Mouse (Mus musculus): Measurements from ENCODE around the gene Itsn2. TPM values are rescaled to one million over a fixed set of nuclear protein-coding genes. Genes with fewer than 3 reads are reported as not detected.
A peak's percentile ranks its signal among the peaks of the same experiment; 100 is the strongest.

Itsn2 gene
- polyA plus RNA-seq, 1 experiment from 2014 or later, result 26.1 TPM

- H3K27ac ChIP-seq (ENCODE audit: low read depth, low read length), result no peak overlapping the region
- peaks cover 12% of the 10 kb centered on the region for H3K36me3 ChIP-seq (ENCODE audit: control insufficient read depth, insufficient read depth)
- H3K4me2 ChIP-seq (replicated peaks; ENCODE audit: low read depth), result no peak overlapping the region
- no peaks in the 10 kb centered on the region for H3K9me3 ChIP-seq (ENCODE audit: control insufficient read depth)
- no peak for ATAC-seq
- no peaks in the 10 kb centered on the region for H3K27me3 ChIP-seq (replicated peaks; ENCODE audit: control insufficient read depth, insufficient read depth, low read length)
- no peak overlapping the region for H3K4me3 ChIP-seq (ENCODE audit: low read depth, low read length)
- no peak overlapping the region for H3K9ac ChIP-seq (ENCODE audit: low read depth, low read length)
- H3K4me1 ChIP-seq (replicated peaks; ENCODE audit: control insufficient read depth, insufficient read depth, low read length), result no peaks in the 10 kb centered on the region
- WGBS, result 70% methylated on average over 1 of the region's 1 CpGs
- TF ChIP-seq CTCF (IDR thresholded peaks at IDR 0.05; ENCODE audit: low read depth), result no peak
These were observed 31.8 kb downstream of the Itsn2 start for GRCm38 (mm10) chr12:4624201-4624600.

- Histone ChIP-seq H3K9me3 (ENCODE audit: control insufficient read depth) (no peaks in the 10 kb centered on the region), H3K27me3 (replicated peaks; ENCODE audit: control insufficient read depth, insufficient read depth, low read length) (no peaks in the 10 kb centered on the region), H3K36me3 (ENCODE audit: control insufficient read depth, insufficient read depth) (peaks cover 73% of the 10 kb centered on the region), H3K4me2 (replicated peaks; ENCODE audit: low read depth) (no peak overlapping the region), H3K4me3 (ENCODE audit: low read depth, low read length) (no peak overlapping the region), H3K9ac (ENCODE audit: low read depth, low read length) (no peak overlapping the region), H3K27ac (ENCODE audit: low read depth, low read length) (no peak overlapping the region), H3K4me1 (replicated peaks; ENCODE audit: control insufficient read depth, insufficient read depth, low read length) (0 out of 2 replicates have a peak, but pooled peaks cover 5% of the 10 kb centered on the region)
- no peak for ATAC-seq
- TF ChIP-seq CTCF (IDR thresholded peaks at IDR 0.05; ENCODE audit: low read depth), result no peak
- WGBS, result 50% methylated on average over 8 of the region's 8 CpGs
These were observed 40.5 kb downstream of the Itsn2 start for GRCm38 (mm10) chr12:4632957-4633356.

GRCm38 (mm10) chr12:4638438-4638837, 46.0 kb downstream of the Itsn2 start:
- ATAC-seq, result no peak
- Histone ChIP-seq H3K4me3 (ENCODE audit: low read depth, low read length) (no peak overlapping the region), H3K27me3 (replicated peaks; ENCODE audit: control insufficient read depth, insufficient read depth, low read length) (no peaks in the 10 kb centered on the region), H3K4me1 (replicated peaks; ENCODE audit: control insufficient read depth, insufficient read depth, low read length) (no peaks in the 10 kb centered on the region), H3K9ac (ENCODE audit: low read depth, low read length) (no peak overlapping the region), H3K9me3 (ENCODE audit: control insufficient read depth) (no peaks in the 10 kb centered on the region), H3K36me3 (ENCODE audit: control insufficient read depth, insufficient read depth) (peaks cover 74% of the 10 kb centered on the region), H3K27ac (ENCODE audit: low read depth, low read length) (no peak overlapping the region), H3K4me2 (replicated peaks; ENCODE audit: low read depth) (no peak overlapping the region)
- 92% methylated on average over 1 of the region's 1 CpGs for WGBS
- peak; percentile 51 for TF ChIP-seq CTCF (IDR thresholded peaks at IDR 0.05; ENCODE audit: low read depth)

GRCm38 (mm10) chr12:4640737-4641136, 48.3 kb downstream of the Itsn2 start:
- no peak for ATAC-seq
- Histone ChIP-seq H3K9me3 (ENCODE audit: control insufficient read depth) (no peaks in the 10 kb centered on the region), H3K27ac (ENCODE audit: low read depth, low read length) (no peak overlapping the region), H3K4me3 (ENCODE audit: low read depth, low read length) (no peak overlapping the region), H3K9ac (ENCODE audit: low read depth, low read length) (no peak overlapping the region), H3K4me1 (replicated peaks; ENCODE audit: control insufficient read depth, insufficient read depth, low read length) (no peaks in the 10 kb centered on the region), H3K36me3 (ENCODE audit: control insufficient read depth, insufficient read depth) (peaks cover 60% of the 10 kb centered on the region), H3K27me3 (replicated peaks; ENCODE audit: control insufficient read depth, insufficient read depth, low read length) (no peaks in the 10 kb centered on the region), H3K4me2 (replicated peaks; ENCODE audit: low read depth) (no peak overlapping the region)
- no peak for TF ChIP-seq CTCF (IDR thresholded peaks at IDR 0.05; ENCODE audit: low read depth)
- 77% methylated on average over 1 of the region's 1 CpGs for WGBS

- Histone ChIP-seq H3K27ac (ENCODE audit: low read depth, low read length) (no peak overlapping the region), H3K4me3 (ENCODE audit: low read depth, low read length) (no peak overlapping the region), H3K4me2 (replicated peaks; ENCODE audit: low read depth) (no peak overlapping the region), H3K4me1 (replicated peaks; ENCODE audit: control insufficient read depth, insufficient read depth, low read length) (no peaks in the 10 kb centered on the region), H3K27me3 (replicated peaks; ENCODE audit: control insufficient read depth, insufficient read depth, low read length) (no peaks in the 10 kb centered on the region), H3K9ac (ENCODE audit: low read depth, low read length) (no peak overlapping the region), H3K9me3 (ENCODE audit: control insufficient read depth) (no peaks in the 10 kb centered on the region), H3K36me3 (ENCODE audit: control insufficient read depth, insufficient read depth) (peaks cover 45% of the 10 kb centered on the region)
- no peak for ATAC-seq
- WGBS, result 70% methylated on average over 2 of the region's 2 CpGs
- TF ChIP-seq CTCF (IDR thresholded peaks at IDR 0.05; ENCODE audit: low read depth), result no peak
These were observed 64.4 kb downstream of the Itsn2 start for GRCm38 (mm10) chr12:4656813-4657212.

- Histone ChIP-seq H3K4me3 (ENCODE audit: low read depth, low read length) (no peak overlapping the region), H3K27me3 (replicated peaks; ENCODE audit: control insufficient read depth, insufficient read depth, low read length) (no peaks in the 10 kb centered on the region), H3K9me3 (ENCODE audit: control insufficient read depth) (no peaks in the 10 kb centered on the region), H3K36me3 (ENCODE audit: control insufficient read depth, insufficient read depth) (peaks cover 59% of the 10 kb centered on the region), H3K27ac (ENCODE audit: low read depth, low read length) (no peak overlapping the region), H3K4me1 (replicated peaks; ENCODE audit: control insufficient read depth, insufficient read depth, low read length) (no peaks in the 10 kb centered on the region), H3K9ac (ENCODE audit: low read depth, low read length) (no peak overlapping the region), H3K4me2 (replicated peaks; ENCODE audit: low read depth) (no peak overlapping the region)
- no peak for ATAC-seq
- 76% methylated on average over 7 of the region's 7 CpGs for WGBS
- TF ChIP-seq CTCF (IDR thresholded peaks at IDR 0.05; ENCODE audit: low read depth), result no peak
These were observed 72.7 kb downstream of the Itsn2 start for GRCm38 (mm10) chr12:4664929-4665674.

Data from intestine, postnatal 0 days (tissue).